Mouse (Mus musculus) stomach, postnatal 0 days (tissue): ENCODE measurements around the gene Usp3. TPM values are rescaled to one million over a fixed set of nuclear protein-coding genes. Genes with fewer than 3 reads are reported as not detected.

ENCODE experiments used
- ATAC-seq: fragments of 200-750 bp; cut with Nextera tagmentation; 2 replicates; pipeline ENCODE4 v1.8.0; 2017; ENCODE audit not compliant: low FRiP score, low TSS enrichment
- DNase-seq: peaks from one replicate; pipeline ENCODE4 v3.0.0-alpha.2; 2016; ENCODE audit warnings: low spot score
- H3K27ac ChIP-seq: fragments of 300-500 bp; sonication (generic); replicated peaks from 2 replicates; pipeline ENCODE4 v1.5.1; 2014; ENCODE audit warnings: mild to moderate bottlenecking, control low read depth
- H3K27me3 ChIP-seq: fragments of 300-500 bp; sonication (generic); 2 replicates; pipeline ENCODE4 v1.6.1; 2014; ENCODE audit warnings: low read length; ENCODE audit not compliant: control insufficient read depth, insufficient read depth
- H3K36me3 ChIP-seq: fragments of 300-500 bp; sonication (generic); 2 replicates; pipeline ENCODE4 v1.6.1; 2014; ENCODE audit warnings: low read length, mixed read lengths; ENCODE audit not compliant: control insufficient read depth, insufficient read depth
- H3K4me1 ChIP-seq: fragments of 300-500 bp; sonication (generic); replicated peaks from 2 replicates; pipeline ENCODE4 v1.6.1; 2014; ENCODE audit warnings: antibody characterized with exemption; ENCODE audit not compliant: control insufficient read depth, insufficient read depth
- H3K4me2 ChIP-seq: fragments of 300-500 bp; sonication (generic); replicated peaks from 2 replicates; pipeline ENCODE4 v1.6.1; 2014; ENCODE audit warnings: low read depth, mild to moderate bottlenecking, control low read depth, moderate library complexity
- H3K4me3 ChIP-seq: fragments of 300-500 bp; sonication (generic); 2 replicates; pipeline ENCODE4 v1.5.1; 2014; ENCODE audit warnings: low read depth, low read length, control low read depth
- H3K9ac ChIP-seq: fragments of 300-500 bp; sonication (generic); 2 replicates; pipeline ENCODE4 v1.6.1; 2014; ENCODE audit warnings: mild to moderate bottlenecking, low read length, control low read depth, mixed read lengths
- H3K9me3 ChIP-seq: fragments of 300-500 bp; sonication (generic); 2 replicates; pipeline ENCODE4 v1.6.1; 2016; ENCODE audit warnings: low read length; ENCODE audit not compliant: control insufficient read depth
- CTCF ChIP-seq: IDR thresholded peaks from 2 replicates; pipeline ENCODE4 v1.5.1; 2016; ENCODE audit warnings: antibody characterized with exemption, low read depth, mild to moderate bottlenecking, moderate library complexity
- EP300 ChIP-seq: optimal IDR thresholded peaks from 2 replicates; pipeline ENCODE3; 2016; ENCODE audit warnings: antibody characterized with exemption
- WGBS: fragments of 180-500 bp; shearing (Covaris S2); extraction: QIAGEN DNeasy Blood & Tissue Kit; methylation state at CpG from one replicate; pipeline ENCODE4 v1.1.7; 2014; 5-methylcytosine and 5-hydroxymethylcytosine counted together
- polyA plus RNA-seq: library from polyadenylated mRNA; unstranded; fragments of >200 nt; fragmentation: Nextera tagmentation; extraction: Ambion mirVana; gene quantifications from 2 replicates; pipeline ENCODE4 v1.2.1, GENCODE M21; 2015

Gene Usp3
- polyA plus RNA-seq, 1 experiment from 2014 or later: 49.2 TPM

DNA sequence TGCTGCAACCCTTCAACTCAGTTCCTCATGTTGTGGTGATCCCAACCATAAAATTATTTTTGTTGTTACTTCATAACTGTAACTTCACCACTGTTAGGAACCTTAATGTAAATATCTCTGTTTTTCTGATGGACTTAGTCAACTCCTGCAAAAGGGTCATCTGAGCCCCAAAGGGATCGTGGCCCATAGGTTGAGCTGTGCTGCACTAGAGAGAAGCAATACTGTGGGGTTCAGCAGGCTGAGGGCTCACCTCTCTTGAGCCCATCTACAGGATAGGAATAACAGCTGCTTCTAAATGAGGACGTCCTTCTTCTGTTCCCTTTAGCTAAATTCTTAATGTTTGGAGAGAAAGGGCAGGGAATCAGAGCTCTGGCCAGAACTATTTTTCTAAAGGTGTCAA is 7.6 kb upstream of the Usp3 start:
- ATAC-seq: no peak
- 75% methylated on average over 2 of the region's 2 CpGs for WGBS
- Histone ChIP-seq H3K4me1 (no peaks in the 10 kb centered on the region), H3K4me3 (no peak overlapping the region), H3K9ac (no peak overlapping the region), H3K27me3 (no peaks in the 10 kb centered on the region), H3K27ac (no peak overlapping the region), H3K9me3 (no peaks in the 10 kb centered on the region), H3K4me2 (no peak overlapping the region), H3K36me3 (no peaks in the 10 kb centered on the region)
- no peak for TF ChIP-seq CTCF
- TF ChIP-seq EP300: no peak
- no peak for DNase-seq

- TF ChIP-seq EP300 (no peak), CTCF (no peak)
- Histone ChIP-seq H3K27ac (no peak overlapping the region), H3K9ac (no peak overlapping the region), H3K9me3 (no peaks in the 10 kb centered on the region), H3K4me2 (no peak overlapping the region), H3K27me3 (no peaks in the 10 kb centered on the region), H3K4me1 (no peaks in the 10 kb centered on the region), H3K36me3 (no peaks in the 10 kb centered on the region), H3K4me3 (no peak overlapping the region)
- 25% methylated on average over 4 of the region's 4 CpGs for WGBS
- DNase-seq (peak; percentile 45), ATAC-seq (peak; percentile 55)
Observed at GRCm38 (mm10) chr9:66599577-66599976, 6.6 kb upstream of the Usp3 start.

DNA sequence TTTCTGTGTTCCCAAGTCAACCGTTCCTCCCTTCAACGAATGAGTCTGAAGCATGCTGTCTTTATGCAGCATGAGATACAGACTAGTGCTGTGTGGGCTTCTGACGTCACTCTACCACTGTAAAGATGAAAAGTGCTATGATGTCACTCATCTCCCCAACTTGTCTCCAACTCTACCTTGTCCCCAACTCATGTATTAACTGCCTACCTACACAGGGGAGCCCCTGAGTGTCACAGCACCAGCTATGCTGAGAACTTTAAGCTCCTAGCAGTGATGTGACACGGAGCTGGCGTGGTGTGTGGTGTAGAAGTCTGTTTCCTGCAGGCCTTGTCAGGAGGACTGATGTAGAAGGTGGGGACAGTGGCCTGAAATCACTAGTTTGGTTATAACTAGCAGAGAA is 5.7 kb upstream of the Usp3 start:
- TF ChIP-seq CTCF (no peak), EP300 (no peak)
- DNase-seq: no peak
- no peak overlapping the region for H3K27ac ChIP-seq
- no peak overlapping the region for H3K4me3 ChIP-seq
- 68% methylated on average over 5 of the region's 5 CpGs for WGBS
- peaks cover 4% of the 10 kb centered on the region; the same call in 1 of the 2 replicates for H3K4me1 ChIP-seq
- no peak for ATAC-seq
- no peaks in the 10 kb centered on the region for H3K27me3 ChIP-seq
- H3K4me2 ChIP-seq: no peak overlapping the region
- H3K9me3 ChIP-seq: no peaks in the 10 kb centered on the region
- H3K36me3 ChIP-seq: no peaks in the 10 kb centered on the region
- H3K9ac ChIP-seq: no peak overlapping the region

- Histone ChIP-seq H3K27ac (no peak overlapping the region), H3K9me3 (no peaks in the 10 kb centered on the region), H3K9ac (no peak overlapping the region), H3K4me2 (no peak overlapping the region), H3K4me3 (no peak overlapping the region), H3K27me3 (no peaks in the 10 kb centered on the region), H3K4me1 (peaks cover 4% of the 10 kb centered on the region; the same call in 1 of the 2 replicates), H3K36me3 (no peaks in the 10 kb centered on the region)
- ATAC-seq: no peak
- TF ChIP-seq EP300 (no peak), CTCF (no peak)
- 38% methylated on average over 7 of the region's 7 CpGs for WGBS
- no peak for DNase-seq
Observed at GRCm38 (mm10) chr9:66597480-66598215, 4.7 kb upstream of the Usp3 start.

DNA sequence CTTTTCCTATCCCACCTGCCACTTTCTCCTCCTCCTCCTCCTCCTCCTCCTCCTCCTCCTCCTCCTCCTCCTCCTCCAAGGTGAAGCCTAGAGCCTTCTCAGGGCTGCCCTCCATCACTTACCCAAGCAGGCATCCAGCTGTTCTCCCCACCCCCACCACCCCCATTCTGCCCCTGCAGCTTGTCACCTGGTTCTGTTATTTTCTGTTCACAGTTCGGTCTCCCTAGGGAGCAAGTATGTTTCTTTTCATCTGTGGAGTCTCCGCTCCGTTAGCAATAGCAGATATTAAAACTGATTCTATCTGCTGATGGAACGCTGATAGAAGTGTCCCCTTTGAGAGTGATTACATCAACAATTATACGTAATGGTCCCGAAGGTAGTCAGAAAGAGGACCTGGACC is 4.1 kb upstream of the Usp3 start:
- peaks cover 4% of the 10 kb centered on the region; the same call in 1 of the 2 replicates for H3K4me1 ChIP-seq
- no peak overlapping the region for H3K9ac ChIP-seq
- no peaks in the 10 kb centered on the region for H3K36me3 ChIP-seq
- no peak overlapping the region for H3K27ac ChIP-seq
- no peaks in the 10 kb centered on the region for H3K27me3 ChIP-seq
- H3K4me3 ChIP-seq: no peak overlapping the region
- no peak for ATAC-seq
- no peaks in the 10 kb centered on the region for H3K9me3 ChIP-seq
- no peak overlapping the region for H3K4me2 ChIP-seq
- DNase-seq: no peak
- WGBS: 37% methylated on average over 6 of the region's 6 CpGs
- no peak for TF ChIP-seq CTCF
- TF ChIP-seq EP300: no peak

- H3K27me3 ChIP-seq: no peaks in the 10 kb centered on the region
- ATAC-seq: no peak
- H3K27ac ChIP-seq: no peak overlapping the region
- no peak overlapping the region for H3K4me2 ChIP-seq
- no peaks in the 10 kb centered on the region for H3K36me3 ChIP-seq
- H3K9ac ChIP-seq: no peak overlapping the region
- no peak overlapping the region for H3K4me3 ChIP-seq
- 60% methylated on average over 5 of the region's 5 CpGs for WGBS
- DNase-seq: no peak
- TF ChIP-seq EP300: no peak
- no peak for TF ChIP-seq CTCF
- peaks cover 6% of the 10 kb centered on the region for H3K4me1 ChIP-seq
- no peaks in the 10 kb centered on the region for H3K9me3 ChIP-seq
Observed at GRCm38 (mm10) chr9:66595722-66596675, 3.1 kb upstream of the Usp3 start.
